Mouse (Mus musculus) heart, embryonic 15.5 days (tissue): ENCODE results near the gene Hsd17b2. TPM values are rescaled to one million over a fixed set of nuclear protein-coding genes. Genes with fewer than 3 reads are reported as not detected.

Experiments
- ATAC-seq: fragments of 200-750 bp; cut with Nextera tagmentation; replicated peaks from 2 replicates; pipeline ENCODE4 v1.8.0; 2017; ENCODE audit warnings: low read depth, moderate TSS enrichment; ENCODE audit not compliant: insufficient number of reproducible peaks, insufficient read depth, low FRiP score
- H3K27ac ChIP-seq: fragments of 300-500 bp; sonication (generic); 2 replicates; pipeline ENCODE4 v1.5.1; 2015; ENCODE audit warnings: mild to moderate bottlenecking, inconsistent platforms
- H3K27me3 ChIP-seq: fragments of 300-500 bp; sonication (generic); 2 replicates; pipeline ENCODE4 v1.6.1; 2015; ENCODE audit warnings: inconsistent platforms
- H3K36me3 ChIP-seq: fragments of 300-500 bp; sonication (generic); 2 replicates; pipeline ENCODE4 v1.6.1; 2015; ENCODE audit warnings: mild to moderate bottlenecking, inconsistent platforms
- H3K4me1 ChIP-seq: fragments of 300-500 bp; sonication (generic); replicated peaks from 2 replicates; pipeline ENCODE4 v1.6.1; 2015; ENCODE audit warnings: inconsistent platforms
- H3K4me2 ChIP-seq: fragments of 300-500 bp; sonication (generic); 2 replicates; pipeline ENCODE4 v1.6.1; 2015; ENCODE audit warnings: inconsistent platforms, mild to moderate bottlenecking, moderate library complexity
- H3K4me3 ChIP-seq: fragments of 300-500 bp; sonication (generic); 2 replicates; pipeline ENCODE4 v1.5.1; 2015; ENCODE audit warnings: mild to moderate bottlenecking, inconsistent platforms
- H3K9ac ChIP-seq: fragments of 300-500 bp; sonication (generic); 2 replicates; pipeline ENCODE4 v1.6.1; 2015; ENCODE audit warnings: mild to moderate bottlenecking, inconsistent platforms
- H3K9me3 ChIP-seq: fragments of 300-500 bp; sonication (generic); replicated peaks from 2 replicates; pipeline ENCODE4 v1.6.1; 2016; ENCODE audit warnings: inconsistent platforms
- WGBS: fragments of 180-500 bp; shearing (Covaris S2); methylation state at CpG from one replicate; pipeline ENCODE4 v1.1.7; 2015; ENCODE audit warnings: mixed read lengths; 5-methylcytosine and 5-hydroxymethylcytosine counted together
- polyA plus RNA-seq: library from polyadenylated mRNA; unstranded; fragments of >200 nt; fragmentation: Nextera tagmentation; extraction: Ambion mirVana; gene quantifications from 2 replicates; pipeline ENCODE4 v1.2.1, GENCODE M21; 2015

The Hsd17b2 gene
- polyA plus RNA-seq, 1 experiment from 2014 or later = not detected

GRCm38 (mm10) chr8:117798066-117798465, 96.4 kb downstream of the Hsd17b2 start:
- H3K27ac ChIP-seq = no peak overlapping the region
- H3K9me3 ChIP-seq = no peaks in the 10 kb centered on the region
- no peak overlapping the region for H3K4me2 ChIP-seq
- WGBS = 96% methylated on average over 2 of the region's 2 CpGs
- no peak overlapping the region for H3K4me3 ChIP-seq
- H3K9ac ChIP-seq = no peak overlapping the region
- no peaks in the 10 kb centered on the region for H3K27me3 ChIP-seq
- peaks cover 19% of the 10 kb centered on the region for H3K4me1 ChIP-seq
- no peak for ATAC-seq
- H3K36me3 ChIP-seq = peaks cover 52% of the 10 kb centered on the region

- peak; percentile 99 for ATAC-seq
- WGBS = under 1% methylated on average over 65 of the region's 65 CpGs
- H3K4me1 ChIP-seq = peaks cover 19% of the 10 kb centered on the region
- H3K4me2 ChIP-seq = peak within 1 kb of the TSS; percentile 75
- peak within 1 kb of the TSS; percentile 96 for H3K27ac ChIP-seq
- no peaks in the 10 kb centered on the region; the same call in 1 of the 2 replicates for H3K27me3 ChIP-seq
- peak within 1 kb of the TSS; percentile 92 for H3K9ac ChIP-seq
- H3K4me3 ChIP-seq = peak within 1 kb of the TSS; percentile 90
- peaks cover 21% of the 10 kb centered on the region for H3K36me3 ChIP-seq
- H3K9me3 ChIP-seq = no peaks in the 10 kb centered on the region
Observed at GRCm38 (mm10) chr8:117801443-117802298, 100.0 kb downstream of the Hsd17b2 start, which contains the start of gene Mphosph6. TSS of gene Mphosph6 (minus strand) at chr8:117801943.

GRCm38 (mm10) chr8:117802299-117802689, 100.6 kb downstream of the Hsd17b2 start:
- WGBS = 1% methylated on average over 11 of the region's 11 CpGs
- H3K27ac ChIP-seq = peak overlapping the region; percentile 96
- H3K36me3 ChIP-seq = peaks cover 15% of the 10 kb centered on the region
- H3K4me3 ChIP-seq = peak overlapping the region; percentile 90
- ATAC-seq = peak; percentile 37; the same call in 1 of the 2 replicates
- H3K9ac ChIP-seq = peak overlapping the region; percentile 48
- peak overlapping the region; percentile 75 for H3K4me2 ChIP-seq
- no peaks in the 10 kb centered on the region; the same call in 1 of the 2 replicates for H3K27me3 ChIP-seq
- H3K9me3 ChIP-seq = no peaks in the 10 kb centered on the region
- peaks cover 19% of the 10 kb centered on the region for H3K4me1 ChIP-seq

DNA sequence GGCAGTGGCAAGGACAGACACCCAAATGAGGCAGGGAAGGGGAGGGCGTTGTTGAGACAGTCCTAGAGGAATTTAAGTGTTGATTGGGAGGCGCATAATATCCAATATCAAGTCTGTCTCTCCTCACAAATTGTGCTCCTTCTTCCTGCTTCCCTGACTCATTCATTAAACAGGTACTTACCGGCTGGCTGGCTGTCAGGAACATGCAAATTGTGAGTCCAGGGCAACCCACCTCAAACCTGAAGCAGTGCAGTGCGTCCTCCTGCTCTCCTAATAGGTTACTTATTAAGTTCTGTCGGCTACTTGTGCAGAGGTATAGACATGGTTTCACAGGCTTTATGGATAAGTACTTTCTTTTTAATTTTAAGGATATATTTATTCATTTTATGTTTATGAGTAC, 103.7 kb downstream of the Hsd17b2 start:
- H3K9me3 ChIP-seq = no peaks in the 10 kb centered on the region
- H3K27ac ChIP-seq = no peak overlapping the region
- no peaks in the 10 kb centered on the region for H3K36me3 ChIP-seq
- no peak overlapping the region for H3K4me3 ChIP-seq
- no peak for ATAC-seq
- 76% methylated on average over 5 of the region's 5 CpGs for WGBS
- H3K27me3 ChIP-seq = no peaks in the 10 kb centered on the region; the same call in 1 of the 2 replicates
- H3K4me2 ChIP-seq = no peak overlapping the region
- H3K4me1 ChIP-seq = peaks cover 13% of the 10 kb centered on the region
- H3K9ac ChIP-seq = no peak overlapping the region

Other genes starting within 250 kb of the Hsd17b2 start
- 6.1 and 8.2 TPM in 2 replicates for gene Plcg2, start 203.6 kb upstream of the Hsd17b2 start, polyA plus RNA-seq
- 0.60 and 1.4 TPM in 2 replicates for gene Sdr42e1, start 28.2 kb upstream of the Hsd17b2 start, polyA plus RNA-seq
- 30.8 and 35.4 TPM in 2 replicates for gene Mphosph6, start 100.0 kb downstream of the Hsd17b2 start, polyA plus RNA-seq